ENCODE assay signal across 8 mouse cellular contexts in the genomic region with DNA sequence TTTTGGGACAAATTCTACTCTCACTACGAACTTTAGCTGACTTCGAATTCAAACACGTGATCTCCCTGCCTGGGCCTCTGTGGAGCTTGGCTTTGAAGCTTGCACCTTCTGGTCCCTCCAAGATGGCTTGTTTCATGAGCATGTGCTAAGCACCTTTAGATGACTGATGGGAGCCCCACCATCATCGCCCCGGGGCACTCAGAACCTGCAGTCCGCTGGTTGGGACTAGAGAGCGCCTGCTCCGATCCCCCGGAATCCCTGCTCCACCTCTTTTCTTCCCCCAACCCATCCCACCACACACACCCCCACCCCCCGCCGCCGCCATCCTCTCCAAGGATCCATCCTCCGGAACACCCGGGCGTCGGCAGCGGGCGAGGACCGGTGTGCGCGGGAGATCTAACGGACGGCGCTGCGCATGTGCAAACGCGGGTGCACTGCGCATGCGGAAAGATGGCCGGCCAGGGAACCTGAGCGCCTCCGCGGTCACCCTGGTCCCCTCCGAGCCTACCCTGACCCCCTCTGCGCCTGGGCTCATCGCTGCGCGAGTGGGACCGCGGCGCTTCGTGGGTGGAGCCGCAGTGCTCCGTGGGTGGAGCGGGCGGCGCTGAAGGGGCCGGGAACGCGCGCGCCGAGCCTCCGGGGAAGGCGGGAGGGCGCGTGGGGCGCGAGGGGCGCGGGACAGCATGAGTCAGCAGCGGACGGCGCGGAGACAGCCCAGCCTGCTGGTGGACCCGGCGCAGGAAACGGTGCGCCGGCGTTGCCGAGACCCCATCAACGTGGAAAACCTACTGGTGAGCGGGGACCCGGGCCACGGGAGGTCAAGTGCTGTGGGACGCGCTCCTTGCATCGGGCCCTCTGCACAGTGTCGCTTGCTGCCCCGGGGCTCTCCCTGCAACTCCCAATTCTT. TPM values are rescaled to one million over a fixed set of nuclear protein-coding genes. Genes with fewer than 3 reads are reported as not detected.
DNase-seq lines count a peak whose midpoint lies in the region; ATAC-seq and TF ChIP-seq lines count a peak whose summit lies in the region.

Gene E2f6, plus strand, starts transcription at position 439 of the 907 bp plus-strand sequence.

- peak within 1 kb of the TSS; percentile 87 for H3K27ac ChIP-seq in hindbrain, embryonic 13.5 days

- peaks cover 14% of the 10 kb centered on the region for H3K36me3 ChIP-seq in hindbrain, embryonic 13.5 days

- no peak for TF ChIP-seq CTCF in Patski (IDR thresholded peaks at IDR 0.05)

- H3K9me3 ChIP-seq in hindbrain, embryonic 13.5 days, result no peaks in the 10 kb centered on the region

- DNase-seq in Patski (ENCODE audit: low read depth, low spot score), result no peak
- peak; percentile 87 to 91 for DNase-seq in cerebellum, postnatal 14 days
- peak; percentile 61 to 72 for DNase-seq in frontal cortex, postnatal 25 days (ENCODE audit: low spot score in 2 of 2)
- DNase-seq in layer of hippocampus, postnatal 36 days, result peak; percentile 82 to 86
- peak; percentile 74 for DNase-seq in lung, postnatal 25 days (ENCODE audit: low spot score)
- peak; percentile 62 for DNase-seq in retina, adult 2 months (ENCODE audit: low read depth, low spot score)
- peak; percentile 79 to 81 for DNase-seq in thymus, postnatal 36 days

- H3K9ac ChIP-seq in hindbrain, embryonic 13.5 days, result peak within 1 kb of the TSS; percentile 91

- peak within 1 kb of the TSS; percentile 92 for H3K4me3 ChIP-seq in hindbrain, embryonic 13.5 days

- 6% methylated on average over 67 of the region's 81 CpGs for WGBS in hindbrain, embryonic 13.5 days

- H3K4me1 ChIP-seq in hindbrain, embryonic 13.5 days (replicated peaks), result peaks cover 24% of the 10 kb centered on the region

- CTCF ChIA-PET in Patski (lab: Charles Lee), result no interaction called here

- ATAC-seq in Patski, result peak; percentile 74
- peak; percentile 88 for ATAC-seq in hindbrain, embryonic 13.5 days (ENCODE audit: low FRiP score)

- peak within 1 kb of the TSS; percentile 88 for H3K4me2 ChIP-seq in hindbrain, embryonic 13.5 days

- POLR2A ChIA-PET in Patski (lab: Charles Lee), result interaction anchor here (1.0 kb wide), 1 partner anchor 40 kb away, joined by 3 read pairs; no protein-coding TSS in a partner anchor

- in situ Hi-C loops in Patski (cut with MboI; ENCODE audit: low pct_unique_long_range_greater_than_20kb), result loop anchor here (5.0 kb wide), 3 partner anchors 87 to 452 kb away; no protein-coding TSS in a partner anchor

- peaks cover 7% of the 10 kb centered on the region for H3K27me3 ChIP-seq in Patski
- H3K27me3 ChIP-seq in hindbrain, embryonic 13.5 days, result peaks cover 31% of the 10 kb centered on the region

RNA-seq across cellular contexts. Expression of gene E2f6, which starts in this region (rescaled TPM):
- 35.3 TPM for polyA plus RNA-seq in Patski (2021)
- 35.5 and 37.5 TPM in 2 replicates for polyA plus RNA-seq in hindbrain, embryonic 13.5 days (2015; fragmentation: Nextera tagmentation; extraction: Ambion mirVana)
- 10 to 100 TPM; 32.2 to 33.8 TPM for total RNA-seq in layer of hippocampus, postnatal 36 days (2021)
